Mouse (Mus musculus) cerebellum, adult 11-12 months (tissue): ENCODE data around the gene Hbq1b.
"Not testable (repeated sequence)": the region's sequence is repeated elsewhere in the genome, so short reads cannot be mapped to it uniquely, and the experiment has no call there.

ENCODE experiments used
- DNase-seq: peaks from one replicate; pipeline ENCODE4 v3.0.0; 2022

Gene Hbq1b

DNA sequence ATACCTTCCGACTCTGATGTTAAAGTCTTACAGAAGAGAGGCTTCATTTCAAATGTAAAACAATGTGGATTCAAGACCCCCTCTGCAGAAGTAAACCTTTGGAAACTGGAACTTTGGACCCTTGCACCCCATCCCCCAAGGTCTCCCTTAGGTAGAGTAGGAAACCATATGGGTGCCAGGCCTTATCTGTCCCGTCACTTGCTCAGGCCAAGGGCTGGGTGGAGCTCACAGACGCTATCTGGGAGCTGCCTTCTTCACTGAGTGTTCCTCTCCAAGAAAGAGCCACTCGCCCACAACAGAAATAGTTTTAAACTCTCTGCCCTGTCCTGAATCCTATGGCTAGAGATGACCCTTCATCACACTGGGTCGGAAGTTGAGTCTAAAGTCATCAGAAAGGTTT lies 17.8 kb upstream of the Hbq1b start:
- no peak for DNase-seq

GRCm38 (mm10) chr11:32271178-32271577 lies 15.6 kb upstream of the Hbq1b start:
- no peak for DNase-seq

DNA sequence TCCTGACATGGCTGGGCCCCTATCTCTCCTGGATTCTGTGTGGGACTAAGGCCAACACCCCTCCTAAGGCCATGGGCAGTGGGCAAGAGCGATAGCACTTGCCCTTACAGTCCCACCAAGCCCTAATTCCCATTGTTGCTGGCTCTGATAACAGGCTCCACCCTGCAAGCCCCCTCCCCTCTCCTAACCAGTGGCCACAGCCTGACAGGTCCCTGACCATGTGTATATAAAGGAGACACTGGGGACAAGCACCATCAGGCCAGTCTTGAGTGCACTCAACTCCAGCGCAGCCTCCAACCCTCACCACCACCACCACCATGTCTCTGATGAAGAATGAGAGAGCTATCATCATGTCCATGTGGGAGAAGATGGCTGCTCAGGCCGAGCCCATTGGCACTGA lies 10.4 kb upstream of the Hbq1b start, which contains the start of gene Hba-x:
Gene Hba-x (plus strand): TSS at position 54 of the 400 bp plus-strand sequence.
- no peak for DNase-seq

DNA sequence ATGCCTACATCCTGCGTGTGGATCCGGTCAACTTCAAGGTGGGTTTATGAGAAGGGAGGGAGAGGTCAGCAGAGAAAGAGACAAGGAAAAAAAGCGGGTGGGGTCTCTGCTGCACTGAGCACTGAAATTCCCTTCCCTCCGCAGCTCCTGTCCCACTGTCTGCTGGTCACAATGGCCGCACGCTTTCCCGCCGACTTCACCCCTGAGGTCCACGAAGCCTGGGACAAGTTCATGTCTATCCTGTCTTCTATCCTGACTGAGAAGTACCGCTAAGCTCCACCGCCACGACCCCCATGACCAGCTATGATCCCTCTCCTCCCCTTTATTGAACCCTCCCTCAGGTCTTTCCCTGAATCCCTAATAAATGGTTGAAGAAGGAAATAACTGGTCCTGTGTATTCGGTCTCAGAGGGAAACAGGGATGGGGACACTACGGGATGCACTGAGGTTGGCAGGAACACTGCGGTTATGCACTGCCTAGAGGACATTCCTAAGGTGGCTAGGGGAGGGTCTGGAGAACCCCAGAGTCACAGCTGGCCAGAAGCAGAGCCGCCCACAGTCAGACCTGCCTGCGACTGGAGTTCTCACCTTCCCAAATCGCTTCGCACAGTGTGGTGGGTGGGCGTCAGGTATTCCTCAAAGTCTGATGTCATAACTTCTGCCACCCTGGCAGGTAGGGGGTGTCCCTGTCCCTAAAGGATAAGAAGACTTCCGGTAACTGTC lies 8.9 kb upstream of the Hbq1b start:
- DNase-seq, result no peak

GRCm38 (mm10) chr11:32278458-32278957 lies 8.3 kb upstream of the Hbq1b start:
- DNase-seq, result no peak

- DNase-seq, result no peak
Observed at GRCm38 (mm10) chr11:32280646-32281045, 6.1 kb upstream of the Hbq1b start.

- DNase-seq, result no peak
Observed at GRCm38 (mm10) chr11:32281416-32282144, 5.2 kb upstream of the Hbq1b start.

DNA sequence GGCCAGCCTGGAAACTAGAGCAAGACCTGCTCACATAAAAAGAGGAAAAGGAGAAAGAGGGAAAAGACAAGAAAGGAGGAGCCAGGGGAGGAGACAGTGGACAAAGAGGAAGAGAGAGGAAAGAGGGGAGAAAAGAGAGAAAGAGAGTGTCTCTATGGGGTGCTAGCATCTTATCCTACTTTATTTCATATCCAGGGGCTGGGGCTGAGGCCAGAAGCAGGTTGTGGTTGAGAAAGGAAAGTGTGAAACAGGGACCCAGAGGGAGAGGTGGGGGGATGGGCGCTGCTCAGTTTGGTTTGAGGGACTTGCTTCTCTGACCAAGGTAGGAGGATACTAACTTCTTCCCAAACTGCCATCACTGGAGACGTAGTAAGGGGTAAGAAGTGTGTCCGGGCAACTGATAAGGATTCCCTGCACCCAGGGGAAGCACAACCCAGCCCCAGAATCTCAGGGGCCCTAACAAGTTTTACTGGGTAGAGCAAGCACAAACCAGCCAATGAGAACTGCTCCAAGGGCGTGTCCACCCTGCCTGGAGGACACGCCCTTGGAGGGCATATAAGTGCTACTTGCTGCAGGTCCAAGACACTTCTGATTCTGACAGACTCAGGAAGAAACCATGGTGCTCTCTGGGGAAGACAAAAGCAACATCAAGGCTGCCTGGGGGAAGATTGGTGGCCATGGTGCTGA lies 3.5 kb upstream of the Hbq1b start, which contains the start of gene Hba-a1:
Gene Hba-a1 (plus strand): TSS at position 421 of the 687 bp plus-strand sequence.
- DNase-seq, result not testable (repeated sequence)

- DNase-seq, result not testable (repeated sequence)
Observed at GRCm38 (mm10) chr11:32284582-32284981, 2.2 kb upstream of the Hbq1b start.

- no peak for DNase-seq
Observed at GRCm38 (mm10) chr11:32285031-32285775, 1.6 kb upstream of the Hbq1b start.

DNA sequence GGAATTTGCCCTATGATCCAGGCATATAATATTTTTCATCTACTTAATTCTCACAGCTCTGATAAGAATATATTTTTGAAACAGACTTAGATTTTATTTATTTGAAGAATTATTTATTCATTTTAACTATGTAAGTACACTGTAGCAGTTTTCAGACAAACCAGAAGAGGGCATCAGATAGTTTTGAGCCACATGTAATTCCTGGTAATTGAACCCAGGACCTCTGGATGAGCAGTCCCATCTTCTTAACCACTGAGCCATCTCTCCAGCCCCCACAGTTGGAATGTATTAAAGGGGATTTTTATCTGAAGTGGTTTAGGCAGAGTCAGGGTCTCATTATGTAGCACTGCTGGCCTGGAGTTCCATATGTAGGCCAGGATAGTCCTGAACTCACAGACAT lies 878 bp upstream of the Hbq1b start:
- DNase-seq, result not testable (repeated sequence)

- DNase-seq, result no peak
Observed at GRCm38 (mm10) chr11:32287493-32287825, 694 bp downstream of the Hbq1b start.

- not testable (repeated sequence) for DNase-seq
Observed at GRCm38 (mm10) chr11:32292819-32293218, 6.1 kb downstream of the Hbq1b start.

- DNase-seq, result not testable (repeated sequence)
Observed at GRCm38 (mm10) chr11:32293479-32293878, 6.7 kb downstream of the Hbq1b start.

- DNase-seq, result not testable (repeated sequence)
Observed at GRCm38 (mm10) chr11:32296203-32296602, 9.4 kb downstream of the Hbq1b start, which contains the start of gene Hba-a2. Gene Hba-a2 (plus strand): TSS chr11:32296489.

DNA sequence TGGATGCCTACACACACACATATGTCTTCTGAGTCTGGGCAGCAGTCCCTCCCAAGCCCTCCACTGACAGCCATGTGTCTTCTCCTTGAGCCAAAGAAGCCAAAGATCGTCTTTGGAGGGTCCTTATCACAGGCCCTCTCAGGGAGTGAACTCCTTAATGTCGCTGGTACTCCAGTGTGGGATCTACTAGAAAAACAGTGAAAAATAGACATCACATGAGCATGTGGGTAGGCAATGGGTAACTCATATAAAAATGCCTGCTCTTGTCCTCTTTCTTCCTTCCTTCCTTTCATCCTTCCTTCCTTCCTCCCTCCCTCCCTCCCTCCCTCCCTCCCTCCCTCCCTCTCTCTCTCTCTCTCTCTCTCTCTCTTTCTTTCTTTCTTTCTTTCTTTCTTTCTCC lies 10.7 kb downstream of the Hbq1b start:
- DNase-seq, result not testable (repeated sequence)

GRCm38 (mm10) chr11:32297866-32298531 lies 11.2 kb downstream of the Hbq1b start:
- DNase-seq, result no peak

DNA sequence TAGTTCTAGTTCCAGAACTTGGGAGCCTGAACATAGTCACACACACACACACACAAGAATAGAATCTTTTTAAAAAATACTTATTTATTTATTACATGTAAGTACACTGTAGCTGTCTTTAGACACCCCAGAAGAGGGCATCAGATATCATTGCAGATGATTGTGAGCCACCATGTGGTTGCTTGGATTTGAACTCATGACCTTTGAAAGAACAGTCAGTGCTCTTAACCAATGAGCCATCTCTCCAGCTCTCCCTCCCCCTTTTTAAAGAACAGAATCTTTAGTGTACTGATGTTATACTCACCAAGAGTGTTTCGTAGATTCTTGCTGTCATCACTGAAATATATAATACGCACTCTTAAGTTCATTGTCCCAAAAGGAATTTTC lies 11.8 kb downstream of the Hbq1b start:
- DNase-seq, result no peak

DNA sequence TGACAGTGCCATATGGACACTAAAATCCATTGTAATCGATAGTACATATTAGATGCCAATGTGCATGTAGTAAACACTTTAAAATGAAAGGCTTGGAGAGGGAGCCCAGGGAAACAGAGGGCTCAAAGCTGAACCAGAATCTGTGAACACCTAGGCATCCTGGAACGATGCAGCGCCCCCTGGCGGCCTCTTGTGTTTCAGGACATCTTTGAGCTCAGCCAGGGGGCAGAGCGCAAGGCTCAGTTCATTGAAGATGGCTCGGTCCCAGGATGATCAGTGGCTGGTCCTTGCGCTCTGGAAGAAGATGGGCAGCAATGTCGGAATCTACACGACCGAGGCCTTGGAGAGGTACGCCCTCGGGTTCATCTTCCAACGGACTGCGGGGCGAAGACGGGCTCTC lies 13.1 kb downstream of the Hbq1b start, which contains the start of gene Hbq1a:
Gene Hbq1a (plus strand): TSS at position 205 of the 400 bp plus-strand sequence.
- DNase-seq, result peak; percentile 39

- DNase-seq, result no peak
Observed at GRCm38 (mm10) chr11:32300279-32301267, 13.8 kb downstream of the Hbq1b start.

- DNase-seq, result no peak
Observed at GRCm38 (mm10) chr11:32301506-32301905, 14.7 kb downstream of the Hbq1b start.
